Mouse (Mus musculus) stomach, embryonic 16.5 days (tissue): ENCODE data around the gene Birc7. TPM values are rescaled to one million over a fixed set of nuclear protein-coding genes. Genes with fewer than 3 reads are reported as not detected.

ENCODE experiments used
- microRNA-seq: library from miRNA; unstranded; fragments of <30 nt; microRNA quantifications from one replicate; pipeline ENCODE4, GENCODE M21; 2016
- polyA plus RNA-seq: library from polyadenylated mRNA; unstranded; fragments of >200 nt; fragmentation: Nextera tagmentation; extraction: Ambion mirVana; gene quantifications from 2 replicates; pipeline ENCODE4 v1.2.1, GENCODE M21; 2015

The Birc7 gene
- polyA plus RNA-seq, 1 experiment from 2014 or later, result not detected

Small RNAs within 50 kb of the gene (microRNA-seq; reads per million reads assigned to microRNA genes)
- gene Mir124a-3, result not detected

Other genes with a start within 250 kb of the Birc7 start
- gene Dido1, start 219.0 kb upstream of the Birc7 start, polyA plus RNA-seq, result 23.9 and 26.7 TPM in 2 replicates
- 60.7 and 65.8 TPM in 2 replicates for gene Gid8, start 218.9 kb upstream of the Birc7 start, polyA plus RNA-seq
- 4.9 and 5.1 TPM in 2 replicates for gene Slc17a9, start 203.8 kb upstream of the Birc7 start, polyA plus RNA-seq
- gene Bhlhe23, start 152.1 kb upstream of the Birc7 start, polyA plus RNA-seq, result not detected in 2 replicates
- 10.9 and 11.6 TPM in 2 replicates for gene Ythdf1, start 8.1 kb upstream of the Birc7 start, polyA plus RNA-seq
- 53.7 and 59.9 TPM in 2 replicates for gene Nkain4, start 25.7 kb downstream of the Birc7 start, polyA plus RNA-seq
- gene Arfgap1, start 38.2 kb downstream of the Birc7 start, polyA plus RNA-seq, result 104 and 108 TPM in 2 replicates
- 0.94 TPM in 2 replicates for gene Col20a1, start 57.5 kb downstream of the Birc7 start, polyA plus RNA-seq
- 0.81 and 1.2 TPM in 2 replicates for gene Chrna4, start 114.5 kb downstream of the Birc7 start, polyA plus RNA-seq
- 1.1 TPM in 2 replicates for gene Kcnq2, start 206.3 kb downstream of the Birc7 start, polyA plus RNA-seq
- 0.10 and 0.17 TPM in 2 replicates for gene Eef1a2, start 228.0 kb downstream of the Birc7 start, polyA plus RNA-seq